Mouse (Mus musculus) lung, postnatal 0 days (tissue): ENCODE data around the gene Lyrm4.

Source experiments
- CTCF ChIP-seq: IDR thresholded peaks from 2 replicates; pipeline ENCODE4 v1.5.1; 2016; ENCODE audit warnings: antibody characterized with exemption, mild to moderate bottlenecking
- EP300 ChIP-seq: IDR thresholded peaks from 2 replicates; pipeline ENCODE4 v1.6.1; 2016; ENCODE audit warnings: antibody characterized with exemption, mild to moderate bottlenecking, control low read depth

GRCm38 (mm10) chr13:36088168-36088567 lies 29.2 kb downstream of the Lyrm4 start:
- TF ChIP-seq CTCF (no peak), EP300 (no peak)
